Comparison of ENCODE assay signal across 20 mouse cellular contexts in genomic region chr3:101219897-101220296, GRCm38 (mm10).
DNase-seq lines count a peak whose midpoint lies in the region; ATAC-seq and TF ChIP-seq lines count a peak whose summit lies in the region.
"Had no signal": no experiment of that assay in that cellular context is flagged by ENCODE, and none has a peak within 500 bp of the region (broad histone marks: within the 10 kb centered on the region; RNA-seq: fewer than 3 reads in every experiment).

No protein-coding gene starts in this region.

- no peak for TF ChIP-seq POLR2A in ES-Bruce4 (IDR thresholded peaks at IDR 0.05; ENCODE audit: insufficient read depth, low read length)

- no peak for ATAC-seq in intestine, postnatal 0 days
- ATAC-seq in intestine, embryonic 15.5 days = no peak
- ATAC-seq in midbrain, postnatal 0 days (ENCODE audit: low FRiP score) = no peak
- ATAC-seq in midbrain, embryonic 16.5 days = no peak
- ATAC-seq: intestine, embryonic 16.5 days; midbrain, embryonic 13.5 days had no signal

- TF ChIP-seq CTCF in intestine, postnatal 0 days (IDR thresholded peaks at IDR 0.05; ENCODE audit: low read depth) = peak; percentile 47
- TF ChIP-seq CTCF in midbrain, postnatal 0 days (IDR thresholded peaks at IDR 0.05) = peak; percentile 38; the same call in 1 of the 2 replicates
- peak; percentile 23 for TF ChIP-seq CTCF in ES-Bruce4 (IDR thresholded peaks at IDR 0.05; ENCODE audit: low read depth, low read length)

- no peak for DNase-seq in midbrain, postnatal 0 days (ENCODE audit: low spot score)
- peak; percentile 64 for DNase-seq in induced T-regulatory cell, adult 2 months (ENCODE audit: low read depth)
- no peak for DNase-seq in adrenal gland, adult 2 months
- DNase-seq in forebrain, embryonic 10.5 days (ENCODE audit: extremely low spot score, low spot score) = no peak
- DNase-seq: adrenal gland, postnatal 25 days; gastrocnemius, postnatal 10 days; kidney, postnatal 25 days; lung, postnatal 4 days; right cerebral cortex, postnatal 4 days had no signal

- H3K36me3 ChIP-seq in intestine, postnatal 0 days (ENCODE audit: control insufficient read depth, insufficient read depth) = no peaks in the 10 kb centered on the region
- H3K36me3 ChIP-seq in intestine, embryonic 15.5 days = no peaks in the 10 kb centered on the region
- H3K36me3 ChIP-seq in midbrain, postnatal 0 days (ENCODE audit: insufficient read depth, low read length) = no peaks in the 10 kb centered on the region
- H3K36me3 ChIP-seq in midbrain, embryonic 16.5 days (ENCODE audit: control insufficient read depth, insufficient read depth, low read length) = no peaks in the 10 kb centered on the region
- H3K36me3 ChIP-seq in ES-Bruce4 (ENCODE audit: control insufficient read depth, insufficient read depth, low read length, poor library complexity, severe bottlenecking) = no peaks in the 10 kb centered on the region
- H3K36me3 ChIP-seq in forebrain, embryonic 10.5 days (replicated peaks) = no peaks in the 10 kb centered on the region
- H3K36me3 ChIP-seq: embryonic facial prominence, embryonic 13.5 days; forebrain, embryonic 12.5 days; heart, embryonic 10.5 days; limb, embryonic 13.5 days; midbrain, embryonic 13.5 days; neural tube, embryonic 12.5 days had no signal

- no peaks in the 10 kb centered on the region for H3K4me1 ChIP-seq in intestine, postnatal 0 days (replicated peaks; ENCODE audit: control insufficient read depth, insufficient read depth, low read length)
- H3K4me1 ChIP-seq in intestine, embryonic 15.5 days (replicated peaks) = no peaks in the 10 kb centered on the region
- no peaks in the 10 kb centered on the region for H3K4me1 ChIP-seq in midbrain, postnatal 0 days (ENCODE audit: insufficient read depth, low read length)
- no peaks in the 10 kb centered on the region for H3K4me1 ChIP-seq in midbrain, embryonic 16.5 days (ENCODE audit: control insufficient read depth, insufficient read depth, low read length)
- no peaks in the 10 kb centered on the region for H3K4me1 ChIP-seq in ES-Bruce4 (ENCODE audit: control insufficient read depth, insufficient read depth, low read length)
- peaks cover 4% of the 10 kb centered on the region; the same call in 1 of the 2 replicates for H3K4me1 ChIP-seq in forebrain, embryonic 10.5 days
- H3K4me1 ChIP-seq: embryonic facial prominence, embryonic 13.5 days; forebrain, embryonic 12.5 days; heart, embryonic 10.5 days; limb, embryonic 13.5 days; midbrain, embryonic 13.5 days; neural tube, embryonic 12.5 days had no signal

- no peaks in the 10 kb centered on the region for H3K27me3 ChIP-seq in intestine, postnatal 0 days (replicated peaks; ENCODE audit: control insufficient read depth, insufficient read depth, low read length)
- no peaks in the 10 kb centered on the region for H3K27me3 ChIP-seq in intestine, embryonic 15.5 days (replicated peaks)
- no peaks in the 10 kb centered on the region for H3K27me3 ChIP-seq in midbrain, postnatal 0 days (ENCODE audit: insufficient read depth, low read length)
- no peaks in the 10 kb centered on the region for H3K27me3 ChIP-seq in midbrain, embryonic 16.5 days (ENCODE audit: control insufficient read depth, insufficient read depth, low read depth, low read length)
- H3K27me3 ChIP-seq in ES-Bruce4 (ENCODE audit: control insufficient read depth, insufficient read depth, low read length, poor library complexity, severe bottlenecking) = no peaks in the 10 kb centered on the region
- H3K27me3 ChIP-seq in forebrain, embryonic 10.5 days (ENCODE audit: poor library complexity, severe bottlenecking) = no peaks in the 10 kb centered on the region
- H3K27me3 ChIP-seq: embryonic facial prominence, embryonic 13.5 days; forebrain, embryonic 12.5 days; limb, embryonic 13.5 days; midbrain, embryonic 13.5 days; neural tube, embryonic 12.5 days had no signal

- H3K4me3 ChIP-seq in intestine, postnatal 0 days (ENCODE audit: low read depth, low read length) = no peak overlapping the region
- H3K4me3 ChIP-seq in intestine, embryonic 15.5 days (replicated peaks) = no peak overlapping the region
- H3K4me3 ChIP-seq in midbrain, postnatal 0 days (ENCODE audit: low read depth, low read length) = no peak overlapping the region
- H3K4me3 ChIP-seq in midbrain, embryonic 16.5 days (ENCODE audit: low read depth, low read length) = no peak overlapping the region
- H3K4me3 ChIP-seq in ES-Bruce4 (ENCODE audit: low read depth, low read length) = no peak overlapping the region
- no peak overlapping the region for H3K4me3 ChIP-seq in forebrain, embryonic 10.5 days
- H3K4me3 ChIP-seq: embryonic facial prominence, embryonic 13.5 days; forebrain, embryonic 12.5 days; heart, embryonic 10.5 days; limb, embryonic 13.5 days; midbrain, embryonic 13.5 days; neural tube, embryonic 12.5 days had no signal

- TF ChIP-seq EP300 in ES-Bruce4 (IDR thresholded peaks at IDR 0.05; ENCODE audit: insufficient read depth, low read depth, low read length) = no peak

- H3K9me3 ChIP-seq in intestine, postnatal 0 days (ENCODE audit: control insufficient read depth) = no peaks in the 10 kb centered on the region
- no peaks in the 10 kb centered on the region for H3K9me3 ChIP-seq in intestine, embryonic 15.5 days
- no peaks in the 10 kb centered on the region for H3K9me3 ChIP-seq in midbrain, postnatal 0 days (ENCODE audit: low read length)
- no peaks in the 10 kb centered on the region; the same call in 1 of the 2 replicates for H3K9me3 ChIP-seq in midbrain, embryonic 16.5 days (replicated peaks; ENCODE audit: control insufficient read depth, low read length, poor library complexity, severe bottlenecking)
- H3K9me3 ChIP-seq in ES-Bruce4 (replicated peaks; ENCODE audit: control insufficient read depth, insufficient read depth, low read length, poor library complexity, severe bottlenecking) = no peaks in the 10 kb centered on the region
- H3K9me3 ChIP-seq in forebrain, embryonic 10.5 days = peaks cover 12% of the 10 kb centered on the region; the same call in 1 of the 2 replicates
- H3K9me3 ChIP-seq: forebrain, embryonic 12.5 days; limb, embryonic 13.5 days had no signal

- no peak overlapping the region for H3K27ac ChIP-seq in intestine, postnatal 0 days (ENCODE audit: low read depth, low read length)
- no peak overlapping the region for H3K27ac ChIP-seq in intestine, embryonic 15.5 days
- no peak overlapping the region for H3K27ac ChIP-seq in midbrain, postnatal 0 days (ENCODE audit: low read depth, low read length)
- no peak overlapping the region for H3K27ac ChIP-seq in midbrain, embryonic 16.5 days (ENCODE audit: low read length)
- no peak overlapping the region for H3K27ac ChIP-seq in ES-Bruce4 (ENCODE audit: insufficient read depth, low read length)
- H3K27ac ChIP-seq in forebrain, embryonic 10.5 days = no peak overlapping the region
- H3K27ac ChIP-seq: embryonic facial prominence, embryonic 13.5 days; forebrain, embryonic 12.5 days; heart, embryonic 10.5 days; limb, embryonic 13.5 days; midbrain, embryonic 13.5 days; neural tube, embryonic 12.5 days had no signal

- 94% methylated on average over 2 of the region's 2 CpGs for WGBS in intestine, postnatal 0 days
- WGBS in intestine, embryonic 15.5 days = 97% methylated on average over 2 of the region's 2 CpGs
- WGBS in midbrain, postnatal 0 days = 100% methylated on average over 2 of the region's 2 CpGs
- 93% methylated on average over 2 of the region's 2 CpGs for WGBS in midbrain, embryonic 16.5 days
- 90% methylated on average over 2 of the region's 2 CpGs for WGBS in forebrain, embryonic 10.5 days

- no peak overlapping the region for H3K4me2 ChIP-seq in intestine, postnatal 0 days (replicated peaks; ENCODE audit: low read depth)
- no peak overlapping the region for H3K4me2 ChIP-seq in intestine, embryonic 15.5 days (replicated peaks)
- H3K4me2 ChIP-seq in midbrain, postnatal 0 days (ENCODE audit: low read depth, low read length, poor library complexity, severe bottlenecking) = no peak overlapping the region
- H3K4me2 ChIP-seq in midbrain, embryonic 16.5 days (ENCODE audit: low read length) = no peak overlapping the region
- H3K4me2 ChIP-seq: embryonic facial prominence, embryonic 13.5 days; forebrain, embryonic 12.5 days; limb, embryonic 13.5 days; midbrain, embryonic 13.5 days; neural tube, embryonic 12.5 days had no signal

- H3K9ac ChIP-seq in intestine, postnatal 0 days (ENCODE audit: low read depth, low read length) = no peak overlapping the region
- H3K9ac ChIP-seq in intestine, embryonic 15.5 days = no peak overlapping the region
- no peak overlapping the region for H3K9ac ChIP-seq in midbrain, postnatal 0 days (replicated peaks; ENCODE audit: low read length, poor library complexity, severe bottlenecking)
- H3K9ac ChIP-seq in midbrain, embryonic 16.5 days (ENCODE audit: low read depth, low read length) = no peak overlapping the region
- no peak overlapping the region for H3K9ac ChIP-seq in ES-Bruce4 (ENCODE audit: low read depth, poor library complexity, severe bottlenecking)
- H3K9ac ChIP-seq: embryonic facial prominence, embryonic 13.5 days; forebrain, embryonic 12.5 days; limb, embryonic 13.5 days; midbrain, embryonic 13.5 days; neural tube, embryonic 12.5 days had no signal
